Mouse (Mus musculus) liver, embryonic 13.5 days (tissue): ENCODE results near the gene Rtl5. TPM values are rescaled to one million over a fixed set of nuclear protein-coding genes. Genes with fewer than 3 reads are reported as not detected.

Source experiments
- polyA plus RNA-seq: library from polyadenylated mRNA; unstranded; fragments of >200 nt; fragmentation: Nextera tagmentation; extraction: Ambion mirVana; gene quantifications from 2 replicates; pipeline ENCODE4 v1.2.1, GENCODE M21; 2015

Rtl5 gene
- polyA plus RNA-seq, 1 experiment from 2014 or later: 0.15 TPM

Other genes with a start within 250 kb of the Rtl5 start
- gene Nhsl2, start 221.9 kb downstream of the Rtl5 start, polyA plus RNA-seq: 0.76 and 1.4 TPM in 2 replicates
- 51.4 and 58.1 TPM in 2 replicates for gene Pin4, start 48.1 kb upstream of the Rtl5 start, polyA plus RNA-seq
- gene Ercc6l, start 85.8 kb upstream of the Rtl5 start, polyA plus RNA-seq: 11.9 and 16.2 TPM in 2 replicates
- 623 and 645 TPM in 2 replicates for gene Rps4x, start 118.1 kb upstream of the Rtl5 start, polyA plus RNA-seq
- 71.0 and 73.5 TPM in 2 replicates for gene Cited1, start 180.9 kb upstream of the Rtl5 start, polyA plus RNA-seq